Mouse (Mus musculus): ENCODE data around the gene Urb2. TPM values are rescaled to one million over a fixed set of nuclear protein-coding genes. Genes with fewer than 3 reads are reported as not detected.

Gene Urb2
- total RNA-seq, 2 experiments from 2014 or later = 13.2 to 13.8 TPM

DNA sequence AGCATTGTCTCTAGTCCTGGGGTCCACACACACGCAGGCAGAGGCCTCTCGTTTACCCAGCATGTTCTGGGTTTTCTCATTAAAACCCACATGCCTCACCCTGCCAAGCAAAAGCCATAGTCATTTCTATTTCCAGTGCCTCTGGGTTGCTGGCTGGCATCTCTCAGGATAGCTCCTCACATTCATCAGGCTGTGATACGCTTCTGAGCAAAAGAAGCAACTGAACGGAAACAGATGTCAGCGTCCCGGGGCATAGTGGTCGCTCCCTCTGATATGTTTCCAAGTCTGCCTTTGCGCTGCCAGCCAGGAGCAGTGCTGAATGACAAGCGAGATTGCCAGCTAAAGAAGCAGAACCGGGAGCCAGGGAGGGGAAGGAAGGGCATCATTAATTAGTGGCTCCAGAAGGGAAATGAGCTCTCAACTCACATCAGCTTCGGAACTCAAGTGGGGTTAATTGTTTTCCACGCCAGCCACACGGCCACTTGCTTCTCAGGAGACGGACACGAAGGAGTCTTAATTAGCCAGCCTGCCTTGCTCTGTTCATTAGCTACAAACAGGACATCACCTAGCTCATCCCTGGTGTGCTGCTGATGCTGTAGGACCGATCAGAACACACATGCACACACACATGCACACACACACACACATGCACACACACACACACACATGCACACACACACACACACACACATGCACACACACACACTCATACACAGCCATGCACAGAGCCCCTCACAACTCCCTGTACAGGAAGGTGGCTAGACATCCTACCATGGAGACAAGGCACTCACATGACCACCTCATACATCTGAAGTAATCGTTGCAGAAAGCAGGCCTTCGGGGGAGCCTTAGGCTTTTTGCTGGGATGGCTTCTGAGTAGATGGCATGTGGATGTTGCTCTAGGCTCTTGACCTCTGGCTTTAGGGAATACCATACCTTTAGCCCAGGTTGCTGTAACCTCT lies 49.3 kb downstream of the Urb2 start:
- intact Hi-C loops (cut with DNase I) = no loop called here
- peak; percentile 24 to 46 for DNase-seq (ENCODE audit: low spot score in 2 of 2)

DNA sequence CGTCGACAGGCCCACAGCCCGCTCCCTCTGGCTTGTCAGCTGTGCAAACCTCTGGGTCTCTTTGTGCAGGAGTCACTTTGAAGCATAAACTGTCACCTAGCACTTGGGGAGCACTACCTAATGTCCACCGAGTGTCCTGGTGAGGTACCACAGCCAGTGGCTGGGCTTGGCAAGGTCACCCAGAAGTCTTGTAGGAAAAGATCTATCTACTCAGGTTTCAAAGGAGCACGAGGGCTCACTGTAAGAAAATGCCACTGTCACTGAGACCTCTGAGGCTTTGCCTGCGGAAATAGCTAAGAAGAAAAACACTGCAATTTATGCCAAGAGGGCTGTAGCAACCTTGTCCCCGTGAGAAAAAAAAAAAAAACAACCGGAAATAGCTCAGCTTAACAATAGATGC lies 54.7 kb downstream of the Urb2 start:
- intact Hi-C loops (cut with DNase I) = loop anchor here (5.0 kb wide), 1 partner anchor 156 kb away; the partner anchor contains the start of gene Galnt2
- DNase-seq (ENCODE audit: low spot score in 2 of 2) = no peak

DNA sequence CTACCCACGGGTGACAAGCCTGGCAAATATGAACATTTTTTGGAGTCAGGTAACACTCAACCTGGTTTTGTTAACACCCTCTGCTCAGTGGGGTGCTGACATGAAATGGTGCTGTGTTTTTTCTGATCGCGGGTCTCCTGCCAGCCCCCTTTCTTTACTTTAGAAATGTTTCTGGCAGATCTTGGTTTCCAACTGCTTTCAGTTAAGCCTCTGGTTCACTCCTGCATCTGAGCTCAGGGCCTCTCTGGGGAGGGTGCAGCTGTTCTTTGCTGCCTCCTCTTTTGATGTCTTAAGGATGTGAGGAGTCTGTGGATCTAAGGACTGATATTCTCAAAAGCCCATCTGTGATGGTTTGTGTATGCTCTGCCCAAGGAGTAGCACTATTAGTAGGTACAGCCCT lies 55.1 kb downstream of the Urb2 start:
- no peak for DNase-seq (ENCODE audit: low spot score in 2 of 2)
- intact Hi-C loops (cut with DNase I) = loop anchor here (5.0 kb wide), 1 partner anchor 156 kb away; the partner anchor contains the start of gene Galnt2

DNA sequence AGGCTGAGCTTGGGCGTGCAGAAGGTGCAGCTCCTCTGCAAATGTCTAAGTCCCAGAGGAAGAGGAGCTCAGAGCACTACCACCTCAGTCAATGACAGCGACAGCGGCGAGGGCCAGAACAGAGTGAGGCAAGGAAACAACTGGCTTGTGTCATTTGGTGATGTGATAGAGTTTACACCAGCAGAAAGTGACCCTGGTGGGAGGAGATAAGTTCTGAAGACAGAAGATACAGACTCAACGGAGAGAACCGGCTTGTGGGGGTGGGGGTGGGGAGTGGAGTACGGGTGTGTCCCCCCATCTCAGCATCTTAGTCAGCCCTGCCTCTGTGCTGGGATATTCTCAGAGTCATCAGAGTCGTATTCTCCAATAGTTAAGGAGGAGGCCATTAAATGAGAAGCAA lies 56.1 kb downstream of the Urb2 start:
- no peak for DNase-seq (ENCODE audit: low spot score in 2 of 2)
- intact Hi-C loops (cut with DNase I) = loop anchor here (5.0 kb wide), 1 partner anchor 155 kb away; the partner anchor contains the start of gene Galnt2

DNA sequence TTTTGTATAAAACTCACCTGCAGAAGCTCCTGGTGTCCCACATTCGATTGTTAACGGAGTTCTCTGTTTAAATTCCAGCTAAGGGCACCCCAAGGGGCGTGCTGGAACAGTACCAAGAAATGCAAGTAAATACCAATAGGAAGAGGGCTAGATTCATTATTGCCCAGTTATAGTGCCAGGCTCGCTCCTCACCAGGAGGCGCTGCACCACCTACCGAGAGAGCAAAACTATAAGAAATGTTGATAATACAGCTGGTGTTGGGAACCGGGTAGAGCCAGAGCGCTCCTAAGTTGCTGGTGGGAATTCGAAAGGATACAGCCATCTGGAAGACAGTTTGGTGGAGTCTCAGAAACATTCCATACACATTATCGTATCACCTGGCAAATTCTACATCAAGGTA lies 56.7 kb downstream of the Urb2 start:
- intact Hi-C loops (cut with DNase I) = loop anchor here (5.0 kb wide), 1 partner anchor 154 kb away; the partner anchor contains the start of gene Galnt2
- no peak for DNase-seq (ENCODE audit: low spot score in 2 of 2)

DNA sequence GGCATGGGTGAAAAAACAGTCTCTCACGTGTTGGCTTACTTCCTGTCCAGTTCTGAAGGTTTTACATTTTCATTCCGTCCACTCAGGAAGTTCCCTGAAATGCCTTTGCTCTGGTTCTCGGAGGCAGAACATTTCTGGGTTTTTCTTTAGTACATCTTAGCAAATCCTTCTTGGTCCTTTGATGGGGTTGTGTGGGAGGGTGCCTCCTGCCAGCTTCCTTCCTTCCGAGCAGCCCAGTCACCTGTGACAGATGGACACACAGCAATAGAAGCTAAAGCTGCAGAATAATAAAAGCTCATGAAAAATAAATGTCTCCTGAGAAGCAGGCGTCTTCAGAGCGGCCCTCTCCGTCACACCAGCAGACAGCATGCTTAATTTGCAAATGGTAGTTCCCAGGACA lies 57.7 kb downstream of the Urb2 start:
- intact Hi-C loops (cut with DNase I) = loop anchor here (5.0 kb wide), 1 partner anchor 153 kb away; the partner anchor contains the start of gene Galnt2
- peak; percentile 36 to 84 for DNase-seq (ENCODE audit: low spot score in 2 of 2)

DNA sequence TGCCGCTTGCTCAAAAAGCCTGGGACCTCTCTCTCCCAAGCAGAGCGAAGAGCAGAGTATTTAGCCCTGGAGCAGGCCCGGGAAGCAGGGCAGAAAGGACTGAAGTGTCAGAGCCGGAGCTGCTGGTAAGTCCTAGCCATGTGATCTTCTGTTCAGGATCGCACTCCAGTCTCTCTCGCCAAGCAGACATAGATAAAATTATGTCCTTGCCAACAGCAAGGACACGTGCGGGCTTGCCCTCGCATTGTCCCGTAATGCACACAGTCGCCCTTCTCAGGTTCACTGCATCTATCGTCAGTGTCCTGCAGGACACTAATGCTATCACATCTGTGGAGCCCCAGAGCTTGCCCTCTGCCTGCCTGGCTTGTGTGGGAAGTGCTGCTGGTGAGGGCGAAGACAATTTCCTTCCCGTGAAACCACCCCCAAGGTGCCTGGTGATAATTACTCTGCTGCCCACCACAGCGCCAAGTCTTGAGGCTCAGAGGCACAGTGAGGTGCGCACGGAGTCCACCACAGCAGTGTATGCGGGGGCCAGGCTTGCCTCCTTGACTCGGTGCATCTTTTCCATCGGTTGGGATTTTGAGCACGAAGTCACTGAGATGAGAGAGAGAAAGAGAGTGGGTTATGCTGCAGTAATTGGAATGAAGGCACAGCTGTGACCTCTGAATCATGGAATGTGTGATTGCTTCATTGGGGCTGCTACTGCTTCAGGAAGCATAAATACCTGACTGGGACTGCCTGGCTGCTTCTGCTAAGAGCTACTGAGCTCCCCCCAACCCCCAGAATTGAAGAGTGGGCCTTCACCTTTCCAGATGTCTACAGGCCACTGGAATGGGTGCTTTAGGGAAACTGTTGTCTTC lies 59.4 kb downstream of the Urb2 start:
- DNase-seq (ENCODE audit: low spot score in 2 of 2) = peak in 1 of 2 experiments; percentile 73

DNA sequence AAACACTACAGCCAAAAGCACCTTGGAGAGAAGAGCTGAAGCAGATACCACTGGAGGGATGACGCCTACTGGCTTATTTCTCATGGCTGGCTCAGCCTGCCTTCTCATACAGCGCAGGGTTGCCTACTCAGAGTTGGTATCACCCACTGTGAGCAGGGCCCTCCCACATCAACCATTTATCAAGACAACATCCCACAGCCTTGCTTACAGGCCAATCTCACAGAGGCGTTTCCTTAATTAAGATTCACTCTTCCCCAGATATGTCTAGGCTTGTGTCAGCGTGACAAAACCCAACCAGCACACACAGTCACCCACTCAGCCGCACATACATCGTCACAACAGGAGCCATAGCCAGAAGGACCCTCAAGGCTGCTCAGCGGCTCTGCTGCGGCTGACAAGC lies 61.3 kb downstream of the Urb2 start:
- intact Hi-C loops (cut with DNase I) = loop anchor here (5.0 kb wide), 2 partner anchors 80 to 100 kb away; no protein-coding TSS in a partner anchor
- peak; percentile 28 to 81 for DNase-seq (ENCODE audit: low spot score in 2 of 2)

More for the DNA sequence above, 59.4 kb downstream of the Urb2 start:
- intact Hi-C loops (cut with DNase I) = loop anchor here (5.0 kb wide), 2 partner anchors 82 to 102 kb away; no protein-coding TSS in a partner anchor

DNA sequence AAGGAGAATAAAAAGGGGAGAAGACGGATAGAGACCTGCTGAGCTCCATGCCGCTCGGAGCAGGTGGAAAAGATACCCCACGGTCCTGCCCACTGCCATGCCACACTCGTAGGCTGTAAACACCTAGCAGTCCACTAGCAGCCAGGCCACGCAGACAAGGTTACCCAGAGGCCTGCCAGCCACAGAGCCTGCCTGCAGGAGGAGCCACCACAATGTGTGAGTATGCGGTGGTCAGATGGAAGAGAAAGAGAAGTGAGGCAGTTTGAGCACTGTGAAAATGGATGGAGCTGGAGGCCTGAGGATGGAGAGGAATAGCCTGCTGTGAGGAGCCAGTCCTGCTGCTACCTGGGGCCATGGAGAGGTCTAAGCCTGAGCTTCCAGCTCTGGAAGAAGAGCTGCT lies 62.3 kb downstream of the Urb2 start:
- intact Hi-C loops (cut with DNase I) = loop anchor here (5.0 kb wide), 2 partner anchors 79 to 99 kb away; no protein-coding TSS in a partner anchor
- DNase-seq (ENCODE audit: low spot score in 2 of 2) = no peak

DNA sequence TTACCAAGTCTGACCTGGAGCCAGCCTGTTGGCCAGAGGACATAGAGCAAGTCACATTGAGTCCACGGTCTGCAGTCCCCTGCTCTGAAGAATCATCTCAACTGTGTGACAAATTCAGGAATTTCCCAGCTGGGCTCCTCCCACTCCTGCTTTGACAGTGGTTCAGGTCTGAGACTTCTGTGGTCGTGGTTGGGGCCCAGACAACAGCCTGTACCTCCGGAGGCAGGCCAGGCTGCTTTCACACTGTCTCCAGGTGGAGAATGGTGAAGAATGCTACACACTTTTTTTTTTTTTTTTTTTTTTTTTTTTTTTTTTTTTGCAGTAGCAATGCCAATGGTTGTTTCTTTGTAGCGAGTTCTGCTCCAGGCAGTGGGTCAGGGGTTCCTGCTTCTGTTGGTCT lies 64.4 kb downstream of the Urb2 start:
- DNase-seq (ENCODE audit: low spot score in 2 of 2) = no peak
- intact Hi-C loops (cut with DNase I) = no loop called here

DNA sequence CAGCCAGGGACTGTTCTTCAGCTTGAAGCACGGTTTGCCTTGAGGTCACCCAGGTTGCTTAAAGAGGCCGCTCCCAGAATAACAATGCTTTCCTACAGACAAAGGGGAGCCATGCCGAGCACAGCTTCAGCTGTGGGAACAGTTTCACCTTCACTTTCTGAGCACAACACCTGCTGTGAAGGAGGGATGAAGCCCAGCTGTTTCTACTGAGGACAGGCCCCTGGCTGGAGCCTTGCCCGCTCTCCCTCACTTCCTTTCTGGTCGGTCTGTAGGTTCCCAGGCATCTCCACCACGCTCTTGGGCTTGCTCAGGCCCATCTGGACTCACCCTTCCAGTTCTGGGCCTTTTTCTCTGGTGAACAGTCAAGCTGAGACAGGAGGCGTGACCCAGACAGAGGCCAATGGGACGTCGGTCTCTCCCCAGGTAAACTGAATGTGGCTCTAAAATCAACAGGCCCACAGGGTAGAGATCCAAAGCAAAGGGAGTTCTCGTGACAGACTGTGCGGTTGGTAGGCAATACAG lies 66.8 kb downstream of the Urb2 start:
- no peak for DNase-seq (ENCODE audit: low spot score in 2 of 2)
- intact Hi-C loops (cut with DNase I) = no loop called here

DNA sequence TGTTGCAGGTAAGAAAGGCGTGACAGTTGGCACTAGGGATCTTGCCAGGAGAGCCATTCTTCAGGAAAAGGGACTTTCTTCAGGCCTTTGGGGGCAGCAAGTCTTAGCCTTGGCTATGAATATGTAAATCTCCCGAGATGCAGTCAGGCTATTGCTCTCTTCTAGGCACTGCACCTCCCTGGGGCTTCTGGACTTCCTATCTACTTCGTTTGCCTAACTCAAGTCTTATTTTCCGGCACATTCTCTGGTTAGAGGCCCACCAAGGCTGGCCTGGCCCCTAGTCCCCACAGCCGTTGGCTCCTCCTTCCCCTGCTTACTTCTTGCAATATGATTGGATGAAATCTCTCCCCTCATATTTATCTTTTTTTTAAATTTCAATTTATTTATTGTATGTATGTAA lies 67.7 kb downstream of the Urb2 start:
- DNase-seq (ENCODE audit: low spot score in 2 of 2) = no peak
- intact Hi-C loops (cut with DNase I) = no loop called here

DNA sequence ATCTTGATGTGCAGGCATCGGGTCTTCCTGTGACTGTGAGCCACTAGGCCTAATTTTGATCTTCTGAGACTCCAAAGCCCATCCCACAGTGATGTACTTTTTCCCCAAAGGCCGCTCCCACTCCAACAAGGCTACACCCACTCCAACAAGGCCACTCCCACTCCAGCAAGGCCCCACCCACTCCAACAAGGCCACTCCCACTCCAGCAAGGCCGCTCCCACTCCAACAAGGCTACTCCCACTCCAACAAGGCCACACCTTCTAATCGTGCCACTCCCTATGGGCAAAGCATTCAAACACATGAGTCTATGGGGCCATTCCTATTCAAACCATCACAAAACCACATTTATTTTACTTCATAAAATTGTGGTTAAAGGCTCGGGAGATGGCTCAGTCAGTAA lies 69.2 kb downstream of the Urb2 start:
- intact Hi-C loops (cut with DNase I) = no loop called here
- DNase-seq (ENCODE audit: low spot score in 2 of 2) = no peak

Small RNA genes within 50 kb of the gene (microRNA-seq; reads per million reads assigned to microRNA genes)
- 0 reads per million in 2 experiments for gene Mir1967

Other genes starting within 250 kb of the Urb2 start
- 10 to 100 TPM; 45.0 to 47.0 TPM for gene Rab4a, start 215.5 kb upstream of the Urb2 start, total RNA-seq (2021)
- 10 to 100 TPM; 67.4 to 72.8 TPM for gene Ccsap, start 161.3 kb upstream of the Urb2 start, total RNA-seq (2021)
- gene Acta1, start 126.8 kb upstream of the Urb2 start, total RNA-seq (2021) = 10 to 100 TPM; 12.1 to 13.9 TPM
- 10 to 100 TPM; 20.8 to 24.1 TPM for gene Nup133, start 72.2 kb upstream of the Urb2 start, total RNA-seq (2021)
- 10 to 100 TPM; 14.3 to 16.5 TPM for gene Abcb10, start 38.4 kb upstream of the Urb2 start, total RNA-seq (2021)
- gene Taf5l, start 111 bp upstream of the Urb2 start, total RNA-seq (2021) = 10 to 100 TPM; 21.2 to 21.8 TPM
- gene Galnt2, start 209.9 kb downstream of the Urb2 start, total RNA-seq (2021) = 10 to 100 TPM; 41.0 to 59.6 TPM

Data from left cerebral cortex, postnatal 25 days (tissue).